Mouse (Mus musculus): Measurements from ENCODE around the gene Cd320. TPM values are rescaled to one million over a fixed set of nuclear protein-coding genes. Genes with fewer than 3 reads are reported as not detected.
A peak's percentile ranks its signal among the peaks of the same experiment; 100 is the strongest.

The Cd320 gene
- polyA plus RNA-seq, 2 experiments, result 6.7 to 16.1 TPM

GRCm38 (mm10) chr17:33804745-33805144 lies 38.1 kb upstream of the Cd320 start:
- Histone ChIP-seq H3K4me3 (ENCODE audit: insufficient read depth in 1 of 2, low read depth in 2 of 2, low read length in 2 of 2) (no peak overlapping the region), H3K9me3 (ENCODE audit: control insufficient read depth, low read length) (no peaks in the 10 kb centered on the region), H3K4me2 (ENCODE audit: low read depth) (no peak overlapping the region), H3K27me3 (ENCODE audit: control insufficient read depth, insufficient read depth, low read length) (no peaks in the 10 kb centered on the region), H3K27ac (no peak overlapping the region), H3K9ac (replicated peaks) (no peak overlapping the region), H3K36me3 (replicated peaks; ENCODE audit: control insufficient read depth, insufficient read depth, low read depth) (no peaks in the 10 kb centered on the region), H3K4me1 (replicated peaks; ENCODE audit: control insufficient read depth in 2 of 2, insufficient read depth in 2 of 2, low read length in 1 of 2) (peaks cover 0 to 4% of the 10 kb centered on the region in 2 experiments; a peak in 1 of 4 replicates)
- no peak for TF ChIP-seq CTCF (IDR thresholded peaks at IDR 0.05; ENCODE audit: low read depth)
- no peak for TF ChIP-seq EP300 (IDR thresholded peaks at IDR 0.05; ENCODE audit: low read depth)
- DNase-seq (ENCODE audit: low read depth in 3 of 3, low spot score in 3 of 3) (no peak), ATAC-seq (ENCODE audit: insufficient read depth) (no peak)
- 36% methylated on average over 1 of the region's 1 CpGs for WGBS (ENCODE audit: insufficient replicate concordance)

- TF ChIP-seq EP300 (IDR thresholded peaks at IDR 0.05; ENCODE audit: low read depth) (no peak), CTCF (IDR thresholded peaks at IDR 0.05; ENCODE audit: low read depth) (no peak)
- DNase-seq (ENCODE audit: low read depth in 3 of 3, low spot score in 3 of 3), result no peak
- no peak for ATAC-seq (ENCODE audit: insufficient read depth)
- Histone ChIP-seq H3K9ac (replicated peaks) (no peak overlapping the region), H3K4me2 (ENCODE audit: low read depth) (no peak overlapping the region), H3K27me3 (ENCODE audit: control insufficient read depth, insufficient read depth, low read length) (peaks cover 3% of the 10 kb centered on the region; the same call in 1 of the 2 replicates), H3K4me3 (ENCODE audit: insufficient read depth in 1 of 2, low read depth in 2 of 2, low read length in 2 of 2) (no peak overlapping the region), H3K27ac (no peak overlapping the region), H3K36me3 (replicated peaks; ENCODE audit: control insufficient read depth, insufficient read depth, low read depth) (no peaks in the 10 kb centered on the region), H3K9me3 (ENCODE audit: control insufficient read depth, low read length) (no peaks in the 10 kb centered on the region), H3K4me1 (replicated peaks; ENCODE audit: control insufficient read depth in 2 of 2, insufficient read depth in 2 of 2, low read length in 1 of 2) (peaks cover 0 to 15% of the 10 kb centered on the region in 2 experiments; a peak in 3 of 4 replicates)
- WGBS (ENCODE audit: insufficient replicate concordance), result 53% methylated on average over 8 of the region's 9 CpGs
These were observed 35.6 kb upstream of the Cd320 start for GRCm38 (mm10) chr17:33807181-33807888.

- ATAC-seq (ENCODE audit: insufficient read depth), result no peak
- no peak for DNase-seq (ENCODE audit: low read depth in 3 of 3, low spot score in 3 of 3)
- Histone ChIP-seq H3K27ac (no peak overlapping the region), H3K4me2 (ENCODE audit: low read depth) (no peak overlapping the region), H3K4me3 (ENCODE audit: insufficient read depth in 1 of 2, low read depth in 2 of 2, low read length in 2 of 2) (no peak overlapping the region), H3K9ac (replicated peaks) (no peak overlapping the region), H3K27me3 (ENCODE audit: control insufficient read depth, insufficient read depth, low read length) (peaks cover 3% of the 10 kb centered on the region; the same call in 1 of the 2 replicates), H3K9me3 (ENCODE audit: control insufficient read depth, low read length) (no peaks in the 10 kb centered on the region), H3K4me1 (replicated peaks; ENCODE audit: control insufficient read depth in 2 of 2, insufficient read depth in 2 of 2, low read length in 1 of 2) (peaks cover 0 to 16% of the 10 kb centered on the region in 2 experiments; a peak in 3 of 4 replicates), H3K36me3 (replicated peaks; ENCODE audit: control insufficient read depth, insufficient read depth, low read depth) (no peaks in the 10 kb centered on the region)
- TF ChIP-seq CTCF (IDR thresholded peaks at IDR 0.05; ENCODE audit: low read depth) (no peak), EP300 (IDR thresholded peaks at IDR 0.05; ENCODE audit: low read depth) (no peak)
- 10% methylated on average over 10 of the region's 10 CpGs for WGBS (ENCODE audit: insufficient replicate concordance)
These were observed 34.7 kb upstream of the Cd320 start for GRCm38 (mm10) chr17:33808192-33808591.

GRCm38 (mm10) chr17:33810334-33811141 lies 32.4 kb upstream of the Cd320 start, which contains the start of gene Kank3:
Kank3 (plus strand) TSS chr17:33810519.
- Histone ChIP-seq H3K9ac (replicated peaks) (peak within 1 kb of the TSS; percentile 50), H3K27ac (no peak within 1 kb of the TSS), H3K36me3 (replicated peaks; ENCODE audit: control insufficient read depth, insufficient read depth, low read depth) (no peaks in the 10 kb centered on the region), H3K27me3 (ENCODE audit: control insufficient read depth, insufficient read depth, low read length) (peaks cover 3% of the 10 kb centered on the region; the same call in 1 of the 2 replicates), H3K4me2 (ENCODE audit: low read depth) (peak within 1 kb of the TSS; percentile 87), H3K4me1 (replicated peaks; ENCODE audit: control insufficient read depth in 2 of 2, insufficient read depth in 2 of 2, low read length in 1 of 2) (peaks cover 0 to 12% of the 10 kb centered on the region in 2 experiments; a peak in 3 of 4 replicates), H3K9me3 (ENCODE audit: control insufficient read depth, low read length) (no peaks in the 10 kb centered on the region), H3K4me3 (ENCODE audit: insufficient read depth in 1 of 2, low read depth in 2 of 2, low read length in 2 of 2) (peak within 1 kb of the TSS; percentile 58 to 81)
- DNase-seq (ENCODE audit: low read depth in 3 of 3, low spot score in 3 of 3) (peak; percentile 86 to 93 (median 91)), ATAC-seq (ENCODE audit: insufficient read depth) (peak; percentile 97)
- TF ChIP-seq CTCF (IDR thresholded peaks at IDR 0.05; ENCODE audit: low read depth) (no peak), EP300 (IDR thresholded peaks at IDR 0.05; ENCODE audit: low read depth) (peak; percentile 42)
- under 1% methylated on average over 36 of the region's 36 CpGs for WGBS (ENCODE audit: insufficient replicate concordance)

- 5% methylated on average over 7 of the region's 7 CpGs for WGBS (ENCODE audit: insufficient replicate concordance)
- H3K4me3 ChIP-seq (ENCODE audit: insufficient read depth in 1 of 2, low read depth in 2 of 2, low read length in 2 of 2), result peak overlapping the region; percentile 58 to 81; a peak in 3 of 4 replicates
- H3K9me3 ChIP-seq (ENCODE audit: control insufficient read depth, low read length), result no peaks in the 10 kb centered on the region
- TF ChIP-seq CTCF (IDR thresholded peaks at IDR 0.05; ENCODE audit: low read depth) (no peak), EP300 (IDR thresholded peaks at IDR 0.05; ENCODE audit: low read depth) (no peak)
- H3K9ac ChIP-seq (replicated peaks), result no peak overlapping the region
- no peak for DNase-seq (ENCODE audit: low read depth in 3 of 3, low spot score in 3 of 3)
- H3K4me2 ChIP-seq (ENCODE audit: low read depth), result peak overlapping the region; percentile 87
- peaks cover 0 to 12% of the 10 kb centered on the region in 2 experiments; a peak in 3 of 4 replicates for H3K4me1 ChIP-seq (replicated peaks; ENCODE audit: control insufficient read depth in 2 of 2, insufficient read depth in 2 of 2, low read length in 1 of 2)
- peaks cover 3% of the 10 kb centered on the region; the same call in 1 of the 2 replicates for H3K27me3 ChIP-seq (ENCODE audit: control insufficient read depth, insufficient read depth, low read length)
- ATAC-seq (ENCODE audit: insufficient read depth), result no peak
- H3K36me3 ChIP-seq (replicated peaks; ENCODE audit: control insufficient read depth, insufficient read depth, low read depth), result no peaks in the 10 kb centered on the region
- H3K27ac ChIP-seq, result no peak overlapping the region
These were observed 31.8 kb upstream of the Cd320 start for GRCm38 (mm10) chr17:33811142-33811516.
